Mouse (Mus musculus) lung, embryonic 16.5 days (tissue): ENCODE measurements around the gene Peak1. TPM values are rescaled to one million over a fixed set of nuclear protein-coding genes. Genes with fewer than 3 reads are reported as not detected.

Source experiments
- ATAC-seq: fragments of 200-750 bp; cut with Nextera tagmentation; 2 replicates; pipeline ENCODE4 v1.8.0; 2017; ENCODE audit warnings: low read depth, mild to moderate bottlenecking, moderate library complexity
- H3K27ac ChIP-seq: fragments of 300-500 bp; sonication (generic); 2 replicates; pipeline ENCODE4 v1.5.1; 2014; ENCODE audit warnings: mild to moderate bottlenecking, control low read depth, low read length
- H3K27me3 ChIP-seq: fragments of 300-500 bp; sonication (generic); 2 replicates; pipeline ENCODE4 v1.6.1; 2014; ENCODE audit warnings: low read depth, low read length, mixed read lengths; ENCODE audit not compliant: control insufficient read depth, insufficient read depth
- H3K36me3 ChIP-seq: fragments of 300-500 bp; sonication (generic); 2 replicates; pipeline ENCODE4 v1.6.1; 2014; ENCODE audit warnings: low read length; ENCODE audit not compliant: control insufficient read depth, insufficient read depth
- H3K4me1 ChIP-seq: fragments of 300-500 bp; sonication (generic); replicated peaks from 2 replicates; pipeline ENCODE4 v1.6.1; 2014; ENCODE audit warnings: low read length, mixed read lengths; ENCODE audit not compliant: control insufficient read depth, insufficient read depth
- H3K4me2 ChIP-seq: fragments of 300-500 bp; sonication (generic); 2 replicates; pipeline ENCODE4 v1.6.1; 2014; ENCODE audit warnings: low read depth, low read length, control low read depth
- H3K4me3 ChIP-seq: fragments of 300-500 bp; sonication (generic); 2 replicates; pipeline ENCODE4 v1.5.1; 2014; ENCODE audit warnings: mild to moderate bottlenecking, low read length, control low read depth
- H3K9ac ChIP-seq: fragments of 300-500 bp; sonication (generic); 2 replicates; pipeline ENCODE4 v1.6.1; 2014; ENCODE audit warnings: low read length, control low read depth
- H3K9me3 ChIP-seq: fragments of 300-500 bp; sonication (generic); 2 replicates; pipeline ENCODE4 v1.6.1; 2016; ENCODE audit warnings: low read length; ENCODE audit not compliant: control insufficient read depth
- WGBS: fragments of 180-500 bp; shearing (Covaris S2); extraction: QIAGEN DNeasy Blood & Tissue Kit; methylation state at CpG from one replicate; pipeline ENCODE4 v1.1.7; 2014; 5-methylcytosine and 5-hydroxymethylcytosine counted together
- polyA plus RNA-seq: library from polyadenylated mRNA; unstranded; fragments of >200 nt; fragmentation: Nextera tagmentation; extraction: Ambion mirVana; gene quantifications from 2 replicates; pipeline ENCODE4 v1.2.1, GENCODE M21; 2015

Peak1 gene
- polyA plus RNA-seq, 1 experiment from 2014 or later, result 26.4 TPM

GRCm38 (mm10) chr9:56339426-56340195, 78.3 kb downstream of the Peak1 start:
- H3K4me1 ChIP-seq, result no peaks in the 10 kb centered on the region
- H3K27me3 ChIP-seq, result no peaks in the 10 kb centered on the region
- no peaks in the 10 kb centered on the region for H3K36me3 ChIP-seq
- no peak overlapping the region for H3K9ac ChIP-seq
- H3K27ac ChIP-seq, result no peak overlapping the region
- WGBS, result 30% methylated on average over 1 of the region's 1 CpGs
- no peak overlapping the region for H3K4me3 ChIP-seq
- no peak for ATAC-seq
- no peaks in the 10 kb centered on the region for H3K9me3 ChIP-seq
- H3K4me2 ChIP-seq, result no peak overlapping the region

GRCm38 (mm10) chr9:56334363-56334762, 83.5 kb downstream of the Peak1 start:
- H3K9ac ChIP-seq, result no peak overlapping the region
- H3K27me3 ChIP-seq, result no peaks in the 10 kb centered on the region
- H3K27ac ChIP-seq, result no peak overlapping the region
- H3K4me3 ChIP-seq, result no peak overlapping the region
- H3K4me1 ChIP-seq, result no peaks in the 10 kb centered on the region
- ATAC-seq, result no peak
- 83% methylated on average over 12 of the region's 12 CpGs for WGBS
- H3K9me3 ChIP-seq, result no peaks in the 10 kb centered on the region
- H3K36me3 ChIP-seq, result no peaks in the 10 kb centered on the region
- H3K4me2 ChIP-seq, result no peak overlapping the region

- no peak overlapping the region for H3K27ac ChIP-seq
- no peak overlapping the region for H3K9ac ChIP-seq
- no peak overlapping the region for H3K4me3 ChIP-seq
- no peak overlapping the region for H3K4me2 ChIP-seq
- no peaks in the 10 kb centered on the region for H3K36me3 ChIP-seq
- no peaks in the 10 kb centered on the region for H3K4me1 ChIP-seq
- ATAC-seq, result no peak
- H3K27me3 ChIP-seq, result no peaks in the 10 kb centered on the region
- no peaks in the 10 kb centered on the region for H3K9me3 ChIP-seq
Observed at GRCm38 (mm10) chr9:56332774-56333173, 85.1 kb downstream of the Peak1 start.

GRCm38 (mm10) chr9:56326511-56327005, 91.3 kb downstream of the Peak1 start:
- Histone ChIP-seq H3K36me3 (no peaks in the 10 kb centered on the region), H3K4me1 (peaks cover 9% of the 10 kb centered on the region), H3K4me2 (no peak overlapping the region), H3K27me3 (no peaks in the 10 kb centered on the region), H3K27ac (no peak overlapping the region), H3K9me3 (no peaks in the 10 kb centered on the region), H3K4me3 (no peak overlapping the region), H3K9ac (no peak overlapping the region)
- no peak for ATAC-seq
- WGBS, result 87% methylated on average over 8 of the region's 8 CpGs

GRCm38 (mm10) chr9:56325725-56326124, 92.1 kb downstream of the Peak1 start:
- H3K4me3 ChIP-seq, result no peak overlapping the region
- WGBS, result 83% methylated on average over 5 of the region's 5 CpGs
- no peaks in the 10 kb centered on the region for H3K9me3 ChIP-seq
- H3K4me2 ChIP-seq, result no peak overlapping the region
- peaks cover 9% of the 10 kb centered on the region for H3K4me1 ChIP-seq
- no peaks in the 10 kb centered on the region for H3K27me3 ChIP-seq
- no peaks in the 10 kb centered on the region for H3K36me3 ChIP-seq
- no peak overlapping the region for H3K27ac ChIP-seq
- no peak overlapping the region for H3K9ac ChIP-seq
- ATAC-seq, result no peak

GRCm38 (mm10) chr9:56324576-56325355, 93.1 kb downstream of the Peak1 start:
- peak overlapping the region; percentile 46 for H3K4me2 ChIP-seq
- peak overlapping the region; percentile 37 for H3K27ac ChIP-seq
- WGBS, result 26% methylated on average over 16 of the region's 16 CpGs
- peak overlapping the region; percentile 14; the same call in 1 of the 2 replicates for H3K4me3 ChIP-seq
- no peaks in the 10 kb centered on the region for H3K36me3 ChIP-seq
- no peak overlapping the region for H3K9ac ChIP-seq
- H3K4me1 ChIP-seq, result peaks cover 9% of the 10 kb centered on the region
- peak; percentile 76 for ATAC-seq
- no peaks in the 10 kb centered on the region for H3K9me3 ChIP-seq
- no peaks in the 10 kb centered on the region for H3K27me3 ChIP-seq

GRCm38 (mm10) chr9:56321291-56321690, 96.6 kb downstream of the Peak1 start:
- H3K4me1 ChIP-seq, result peaks cover 9% of the 10 kb centered on the region
- H3K9me3 ChIP-seq, result peaks cover 4% of the 10 kb centered on the region; the same call in 1 of the 2 replicates
- no peak overlapping the region for H3K4me3 ChIP-seq
- no peaks in the 10 kb centered on the region for H3K27me3 ChIP-seq
- H3K9ac ChIP-seq, result no peak overlapping the region
- WGBS, result 89% methylated on average over 2 of the region's 2 CpGs
- H3K36me3 ChIP-seq, result peaks cover 3% of the 10 kb centered on the region; the same call in 1 of the 2 replicates
- no peak overlapping the region for H3K4me2 ChIP-seq
- no peak overlapping the region for H3K27ac ChIP-seq
- ATAC-seq, result no peak

GRCm38 (mm10) chr9:56314326-56314725, 103.5 kb downstream of the Peak1 start:
- Histone ChIP-seq H3K27ac (no peak overlapping the region), H3K4me2 (no peak overlapping the region), H3K36me3 (peaks cover 3% of the 10 kb centered on the region; the same call in 1 of the 2 replicates), H3K4me3 (no peak overlapping the region), H3K9me3 (peaks cover 4% of the 10 kb centered on the region; the same call in 1 of the 2 replicates), H3K27me3 (no peaks in the 10 kb centered on the region), H3K9ac (no peak overlapping the region), H3K4me1 (peaks cover 4% of the 10 kb centered on the region; the same call in 1 of the 2 replicates)
- ATAC-seq, result no peak
- 95% methylated on average over 3 of the region's 3 CpGs for WGBS

GRCm38 (mm10) chr9:56309079-56309478, 108.8 kb downstream of the Peak1 start:
- no peak overlapping the region for H3K4me3 ChIP-seq
- no peak overlapping the region for H3K27ac ChIP-seq
- H3K4me1 ChIP-seq, result peaks cover 7% of the 10 kb centered on the region; the same call in 1 of the 2 replicates
- H3K9me3 ChIP-seq, result no peaks in the 10 kb centered on the region
- no peak overlapping the region for H3K9ac ChIP-seq
- no peak for ATAC-seq
- no peak overlapping the region for H3K4me2 ChIP-seq
- WGBS, result 44% methylated on average over 2 of the region's 2 CpGs
- no peaks in the 10 kb centered on the region for H3K36me3 ChIP-seq
- H3K27me3 ChIP-seq, result no peaks in the 10 kb centered on the region
